Mouse (Mus musculus) hindbrain, embryonic 12.5 days (tissue): ENCODE data around the gene Rabgap1l. TPM values are rescaled to one million over a fixed set of nuclear protein-coding genes. Genes with fewer than 3 reads are reported as not detected.
A peak's percentile ranks its signal among the peaks of the same experiment; 100 is the strongest.

Source experiments
- ATAC-seq: fragments of 200-750 bp; cut with Nextera tagmentation; 2 replicates; pipeline ENCODE4 v1.8.0; 2017; ENCODE audit warnings: moderate TSS enrichment; ENCODE audit not compliant: low FRiP score
- H3K27ac ChIP-seq: fragments of 300-500 bp; sonication (generic); 2 replicates; pipeline ENCODE4 v1.5.1; 2016; ENCODE audit warnings: mild to moderate bottlenecking
- H3K27me3 ChIP-seq: fragments of 300-500 bp; sonication (generic); 2 replicates; pipeline ENCODE4 v1.6.1; 2016; ENCODE audit warnings: mild to moderate bottlenecking
- H3K36me3 ChIP-seq: fragments of 300-500 bp; sonication (generic); 2 replicates; pipeline ENCODE4 v1.6.1; 2016; ENCODE audit warnings: mild to moderate bottlenecking
- H3K4me1 ChIP-seq: fragments of 300-500 bp; sonication (generic); 2 replicates; pipeline ENCODE4 v1.6.1; 2016
- H3K4me2 ChIP-seq: fragments of 300-500 bp; sonication (generic); replicated peaks from 2 replicates; pipeline ENCODE4 v1.6.1; 2016; ENCODE audit warnings: mild to moderate bottlenecking
- H3K4me3 ChIP-seq: fragments of 300-500 bp; sonication (generic); 2 replicates; pipeline ENCODE4 v1.5.1; 2016; ENCODE audit warnings: mild to moderate bottlenecking
- H3K9ac ChIP-seq: fragments of 300-500 bp; sonication (generic); 2 replicates; pipeline ENCODE4 v1.6.1; 2016; ENCODE audit warnings: mild to moderate bottlenecking, moderate library complexity
- H3K9me3 ChIP-seq: fragments of 300-500 bp; sonication (generic); replicated peaks from 2 replicates; pipeline ENCODE4 v1.6.1; 2016; ENCODE audit warnings: mild to moderate bottlenecking
- WGBS: fragments of 180-500 bp; shearing (Covaris S2); methylation state at CpG from one replicate; pipeline ENCODE4 v1.1.7; 2016; 5-methylcytosine and 5-hydroxymethylcytosine counted together
- polyA plus RNA-seq: library from polyadenylated mRNA; unstranded; fragments of >200 nt; fragmentation: Nextera tagmentation; extraction: Ambion mirVana; gene quantifications from 2 replicates; pipeline ENCODE4 v1.2.1, GENCODE M21; 2016

The Rabgap1l gene
- 20.5 and 21.3 TPM in 2 replicates for polyA plus RNA-seq

GRCm38 (mm10) chr1:160792686-160793355 is at the start of gene Rabgap1l:
Gene Rabgap1l (minus strand): TSS chr1:160793211.
- no peaks in the 10 kb centered on the region for H3K27me3 ChIP-seq
- peak within 1 kb of the TSS; percentile 96 for H3K4me2 ChIP-seq
- peak; percentile 98 for ATAC-seq
- peak within 1 kb of the TSS; percentile 91 for H3K4me3 ChIP-seq
- H3K36me3 ChIP-seq, result no peaks in the 10 kb centered on the region
- peaks cover 8% of the 10 kb centered on the region; the same call in 1 of the 2 replicates for H3K4me1 ChIP-seq
- H3K9ac ChIP-seq, result peak within 1 kb of the TSS; percentile 91
- WGBS, result under 1% methylated on average over 59 of the region's 67 CpGs
- H3K27ac ChIP-seq, result peak within 1 kb of the TSS; percentile 68
- no peaks in the 10 kb centered on the region for H3K9me3 ChIP-seq

DNA sequence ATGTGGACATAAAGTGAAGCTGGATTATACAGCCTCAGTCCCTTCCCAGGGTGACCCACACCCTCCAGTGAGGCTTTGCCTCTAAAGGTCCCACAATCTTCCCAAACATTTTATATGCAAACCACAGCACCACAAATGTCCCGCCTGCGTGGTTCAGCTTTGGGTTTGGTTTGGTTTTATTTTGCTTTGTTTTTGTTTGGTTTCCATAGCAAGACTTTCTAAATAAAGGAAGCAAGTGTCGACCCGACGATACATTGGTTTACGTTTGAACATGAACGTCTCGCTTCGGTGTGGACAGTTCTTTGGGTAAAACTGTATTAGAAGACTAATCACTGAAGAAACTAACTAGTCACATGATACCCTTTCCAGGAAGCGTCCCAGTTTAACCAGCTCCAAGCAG is 49.6 kb upstream of the Rabgap1l start:
- no peak overlapping the region for H3K4me3 ChIP-seq
- H3K27me3 ChIP-seq, result no peaks in the 10 kb centered on the region
- H3K4me1 ChIP-seq, result no peaks in the 10 kb centered on the region
- H3K27ac ChIP-seq, result no peak overlapping the region
- no peak for ATAC-seq
- H3K9me3 ChIP-seq, result no peaks in the 10 kb centered on the region
- WGBS, result 90% methylated on average over 10 of the region's 10 CpGs
- H3K36me3 ChIP-seq, result no peaks in the 10 kb centered on the region
- no peak overlapping the region for H3K9ac ChIP-seq
- H3K4me2 ChIP-seq, result no peak overlapping the region

DNA sequence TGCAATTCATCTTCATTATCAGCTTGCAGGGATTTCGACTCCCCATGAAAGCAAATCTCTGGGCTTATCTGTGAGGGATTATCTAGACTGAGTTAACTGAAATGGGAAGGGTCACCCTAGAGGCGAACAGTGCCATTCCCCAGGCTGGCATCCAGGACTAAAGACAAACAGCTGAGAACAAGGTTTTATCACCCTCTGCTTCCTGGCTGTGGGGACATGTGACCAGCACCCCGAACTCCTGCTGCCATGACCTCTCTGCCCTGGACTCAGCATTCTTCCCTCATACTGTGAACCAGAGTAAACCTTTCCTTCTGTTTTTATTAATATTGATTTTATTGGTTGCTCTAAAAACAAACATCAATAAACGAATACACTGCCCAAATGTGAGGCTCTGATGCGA is 47.6 kb upstream of the Rabgap1l start:
- Histone ChIP-seq H3K4me2 (no peak overlapping the region), H3K4me1 (no peaks in the 10 kb centered on the region), H3K9ac (no peak overlapping the region), H3K27ac (no peak overlapping the region), H3K9me3 (no peaks in the 10 kb centered on the region), H3K27me3 (no peaks in the 10 kb centered on the region), H3K4me3 (no peak overlapping the region), H3K36me3 (no peaks in the 10 kb centered on the region)
- 80% methylated on average over 5 of the region's 5 CpGs for WGBS
- no peak for ATAC-seq

GRCm38 (mm10) chr1:160839095-160839494 is 46.1 kb upstream of the Rabgap1l start:
- ATAC-seq, result no peak
- H3K4me1 ChIP-seq, result no peaks in the 10 kb centered on the region
- H3K9ac ChIP-seq, result no peak overlapping the region
- whole genome bisulfite sequencing, result 74% methylated on average over 4 of the region's 4 CpGs
- H3K36me3 ChIP-seq, result no peaks in the 10 kb centered on the region
- H3K4me2 ChIP-seq, result no peak overlapping the region
- H3K4me3 ChIP-seq, result no peak overlapping the region
- H3K27me3 ChIP-seq, result no peaks in the 10 kb centered on the region
- H3K9me3 ChIP-seq, result no peaks in the 10 kb centered on the region
- H3K27ac ChIP-seq, result no peak overlapping the region

DNA sequence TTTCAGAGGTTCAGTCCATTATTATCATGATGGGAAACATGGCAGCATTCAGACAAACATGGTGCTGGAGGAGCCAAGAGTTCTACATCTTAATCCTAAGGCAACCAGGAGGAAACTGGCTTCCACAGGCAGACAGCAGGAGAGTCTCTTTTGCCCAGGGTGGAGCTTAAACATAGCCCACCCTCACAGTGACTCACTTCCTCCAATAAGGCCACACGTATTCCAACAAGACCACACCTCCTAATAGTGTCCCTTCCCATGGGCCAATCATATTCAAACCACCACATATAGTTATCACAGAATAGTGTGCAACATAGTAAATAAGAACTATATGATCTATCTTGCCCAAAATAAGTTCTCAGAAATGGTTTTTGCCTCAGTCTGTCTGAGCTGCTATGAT is 41.4 kb upstream of the Rabgap1l start:
- no peaks in the 10 kb centered on the region for H3K9me3 ChIP-seq

GRCm38 (mm10) chr1:160832267-160833021 is 39.4 kb upstream of the Rabgap1l start:
- Histone ChIP-seq H3K27ac (no peak overlapping the region), H3K4me1 (no peaks in the 10 kb centered on the region), H3K4me3 (no peak overlapping the region), H3K9me3 (no peaks in the 10 kb centered on the region), H3K4me2 (no peak overlapping the region), H3K27me3 (no peaks in the 10 kb centered on the region), H3K9ac (no peak overlapping the region), H3K36me3 (no peaks in the 10 kb centered on the region)
- ATAC-seq, result no peak
- 91% methylated on average over 9 of the region's 9 CpGs for WGBS

More for the DNA sequence above, 41.4 kb upstream of the Rabgap1l start:
- Histone ChIP-seq H3K27me3 (no peaks in the 10 kb centered on the region), H3K4me2 (no peak overlapping the region), H3K36me3 (no peaks in the 10 kb centered on the region), H3K9ac (no peak overlapping the region), H3K4me3 (no peak overlapping the region), H3K27ac (no peak overlapping the region), H3K4me1 (no peaks in the 10 kb centered on the region)
- WGBS, result 82% methylated on average over 1 of the region's 1 CpGs
- no peak for ATAC-seq

DNA sequence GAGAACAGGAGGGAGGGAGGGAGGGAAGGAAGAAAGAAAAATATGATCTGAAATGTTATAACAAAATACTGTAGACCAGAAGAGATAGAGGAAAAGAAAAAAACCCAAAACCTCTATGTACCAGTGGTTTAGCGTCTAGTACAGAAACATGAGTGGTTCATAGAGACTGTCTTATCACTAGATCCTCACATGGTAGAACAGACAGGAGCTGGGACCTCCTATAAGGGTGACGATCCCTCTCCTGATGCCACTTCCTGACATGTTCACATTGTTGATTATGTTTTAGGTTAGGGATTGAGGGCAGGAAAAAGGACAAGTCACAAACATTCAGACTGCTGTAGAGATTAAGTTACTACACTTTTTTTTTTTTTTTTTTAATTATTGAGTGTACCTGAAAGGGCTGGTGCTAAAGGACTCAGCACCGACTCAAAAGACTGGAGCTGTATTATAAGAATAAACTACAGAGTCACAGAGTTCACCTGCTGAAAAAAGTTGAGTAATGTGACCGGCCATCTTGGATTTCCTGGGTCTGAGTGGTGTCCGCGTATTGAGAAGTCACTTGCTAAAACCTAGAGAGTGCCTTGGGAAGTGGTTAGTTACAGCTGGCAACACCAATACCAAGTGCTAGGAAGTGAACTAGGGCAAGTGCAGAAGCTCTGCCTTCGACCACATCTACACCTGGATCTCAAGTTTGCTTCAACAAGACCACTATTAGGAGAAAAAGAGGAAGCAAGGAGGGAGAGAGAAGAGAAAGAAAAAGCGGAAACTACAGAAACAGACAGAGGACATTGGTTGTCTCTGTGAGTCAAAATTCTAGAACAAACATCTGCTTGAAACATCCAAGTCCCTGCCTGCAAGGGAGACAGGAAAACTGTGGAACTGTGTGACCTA is 37.8 kb upstream of the Rabgap1l start:
- no peak overlapping the region for H3K4me3 ChIP-seq
- H3K9me3 ChIP-seq, result no peaks in the 10 kb centered on the region
- 93% methylated on average over 8 of the region's 8 CpGs for WGBS
- H3K27ac ChIP-seq, result no peak overlapping the region
- no peak overlapping the region for H3K4me2 ChIP-seq
- H3K4me1 ChIP-seq, result no peaks in the 10 kb centered on the region
- no peaks in the 10 kb centered on the region for H3K36me3 ChIP-seq
- no peaks in the 10 kb centered on the region for H3K27me3 ChIP-seq
- no peak overlapping the region for H3K9ac ChIP-seq
- no peak for ATAC-seq

DNA sequence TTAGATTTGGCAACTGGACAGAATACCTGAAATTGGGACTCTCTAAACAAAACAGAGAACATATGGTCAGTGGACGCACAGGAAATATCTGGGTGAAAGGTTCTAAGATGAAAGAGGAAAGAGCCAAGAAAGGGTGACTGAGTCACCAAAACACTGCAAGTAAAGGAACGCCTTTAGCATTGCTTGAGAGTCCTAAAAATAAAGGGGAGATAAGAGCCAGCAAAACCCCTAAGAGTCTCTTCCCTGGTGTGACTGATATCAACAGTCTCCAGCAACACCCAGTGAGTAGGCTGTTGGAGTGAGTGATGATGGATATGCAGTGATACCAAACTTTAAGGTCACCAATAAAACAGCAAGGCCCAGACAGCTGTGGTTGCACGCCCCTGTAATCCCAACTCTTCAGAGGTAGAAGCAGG is 32.4 kb upstream of the Rabgap1l start:
- no peaks in the 10 kb centered on the region for H3K9me3 ChIP-seq
- ATAC-seq, result no peak
- H3K27ac ChIP-seq, result no peak overlapping the region
- H3K36me3 ChIP-seq, result no peaks in the 10 kb centered on the region
- WGBS, result 75% methylated on average over 3 of the region's 3 CpGs
- H3K27me3 ChIP-seq, result no peaks in the 10 kb centered on the region
- H3K4me1 ChIP-seq, result no peaks in the 10 kb centered on the region
- H3K4me2 ChIP-seq, result no peak overlapping the region
- H3K4me3 ChIP-seq, result no peak overlapping the region
- H3K9ac ChIP-seq, result no peak overlapping the region

- Histone ChIP-seq H3K4me3 (no peak overlapping the region), H3K27me3 (no peaks in the 10 kb centered on the region), H3K36me3 (no peaks in the 10 kb centered on the region), H3K9me3 (no peaks in the 10 kb centered on the region), H3K27ac (no peak overlapping the region), H3K4me2 (no peak overlapping the region), H3K4me1 (no peaks in the 10 kb centered on the region), H3K9ac (no peak overlapping the region)
- no peak for ATAC-seq
- 97% methylated on average over 3 of the region's 3 CpGs for WGBS
Measured at GRCm38 (mm10) chr1:160823638-160824037, 30.6 kb upstream of the Rabgap1l start.

- no peaks in the 10 kb centered on the region for H3K4me1 ChIP-seq
- H3K27me3 ChIP-seq, result no peaks in the 10 kb centered on the region
- no peaks in the 10 kb centered on the region for H3K9me3 ChIP-seq
- no peak overlapping the region for H3K4me2 ChIP-seq
- H3K4me3 ChIP-seq, result no peak overlapping the region
- no peaks in the 10 kb centered on the region for H3K36me3 ChIP-seq
- H3K27ac ChIP-seq, result no peak overlapping the region
- WGBS, result 90% methylated on average over 5 of the region's 5 CpGs
- ATAC-seq, result no peak
- no peak overlapping the region for H3K9ac ChIP-seq
Measured at GRCm38 (mm10) chr1:160814198-160814597, 21.2 kb upstream of the Rabgap1l start.

- ATAC-seq, result no peak
- Histone ChIP-seq H3K4me3 (no peak overlapping the region), H3K27ac (no peak overlapping the region), H3K4me2 (no peak overlapping the region), H3K27me3 (no peaks in the 10 kb centered on the region), H3K36me3 (no peaks in the 10 kb centered on the region), H3K4me1 (no peaks in the 10 kb centered on the region), H3K9ac (no peak overlapping the region), H3K9me3 (no peaks in the 10 kb centered on the region)
Measured at GRCm38 (mm10) chr1:160812428-160812827, 19.4 kb upstream of the Rabgap1l start.

DNA sequence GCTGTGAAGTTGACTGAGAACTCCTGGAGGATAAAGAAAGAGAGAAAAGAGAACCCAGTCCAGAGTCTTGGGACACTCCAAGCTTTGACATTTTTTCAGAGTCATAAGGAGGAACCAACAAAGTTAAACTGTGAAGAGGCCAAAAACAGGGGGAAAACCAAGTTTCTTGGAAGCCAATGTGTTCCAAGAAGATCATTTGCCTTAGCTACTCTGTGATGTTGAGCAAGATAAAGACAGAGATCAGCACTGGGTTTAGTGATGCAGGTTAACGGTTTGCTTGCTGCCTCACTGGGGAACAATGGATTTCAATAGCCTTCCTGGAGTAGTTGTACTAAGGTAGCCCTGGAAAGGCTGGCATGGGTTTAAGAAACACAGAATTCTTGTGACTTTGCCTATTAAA is 18.9 kb upstream of the Rabgap1l start:
- WGBS, result 76% methylated on average over 1 of the region's 1 CpGs
- H3K9ac ChIP-seq, result no peak overlapping the region
- no peaks in the 10 kb centered on the region for H3K36me3 ChIP-seq
- H3K4me3 ChIP-seq, result no peak overlapping the region
- no peak for ATAC-seq
- no peaks in the 10 kb centered on the region for H3K4me1 ChIP-seq
- no peak overlapping the region for H3K27ac ChIP-seq
- H3K9me3 ChIP-seq, result no peaks in the 10 kb centered on the region
- H3K27me3 ChIP-seq, result no peaks in the 10 kb centered on the region
- H3K4me2 ChIP-seq, result no peak overlapping the region
